ENCODE assay signal across 13 mouse cellular contexts in the genomic region with DNA sequence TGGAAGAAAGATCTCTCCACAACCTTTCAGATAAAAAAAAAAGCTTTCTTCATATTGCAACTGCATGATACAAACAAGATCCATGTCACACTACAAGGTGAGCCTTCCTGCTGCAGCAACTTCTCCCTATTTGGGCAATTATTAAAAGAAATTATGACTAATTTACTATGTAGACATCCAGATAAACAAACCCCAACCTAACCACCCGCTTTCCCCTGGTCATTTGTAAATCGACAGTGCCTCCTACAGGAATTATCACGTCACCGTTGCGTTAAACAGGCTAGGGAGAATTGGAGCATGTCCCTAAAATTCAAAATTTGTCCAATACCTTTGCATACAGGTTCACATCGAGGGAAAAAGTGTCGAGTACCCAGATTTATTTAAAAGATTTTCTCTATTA. TPM values are rescaled to one million over a fixed set of nuclear protein-coding genes. Genes with fewer than 3 reads are reported as not detected.
DNase-seq lines count a peak whose midpoint lies in the region; ATAC-seq and TF ChIP-seq lines count a peak whose summit lies in the region.
"Had no signal": no experiment of that assay in that cellular context is flagged by ENCODE, and none has a peak within 500 bp of the region (broad histone marks: within the 10 kb centered on the region; RNA-seq: fewer than 3 reads in every experiment).

No protein-coding gene starts in this region.

- H3K4me2 ChIP-seq in liver, embryonic 16.5 days (ENCODE audit: low read depth, low read length) = 0 out of 2 replicates have a peak overlapping the region, but pooled peaks have one; percentile 2

- TF ChIP-seq EP300 in ES-Bruce4 (IDR thresholded peaks at IDR 0.05; ENCODE audit: insufficient read depth, low read depth, low read length) = no peak

- no peak overlapping the region for H3K27ac ChIP-seq in layer of hippocampus, adult 2 months
- no peak overlapping the region for H3K27ac ChIP-seq in ES-Bruce4 (ENCODE audit: insufficient read depth, low read length)
- no peak overlapping the region for H3K27ac ChIP-seq in liver, embryonic 16.5 days (ENCODE audit: low read length)
- H3K27ac ChIP-seq: embryonic facial prominence, embryonic 15.5 days; liver, embryonic 15.5 days; stomach, embryonic 15.5 days had no signal

- no peaks in the 10 kb centered on the region for H3K9me3 ChIP-seq in ES-Bruce4 (replicated peaks; ENCODE audit: control insufficient read depth, insufficient read depth, low read length, poor library complexity, severe bottlenecking)
- H3K9me3 ChIP-seq in liver, embryonic 16.5 days (replicated peaks; ENCODE audit: control insufficient read depth, low read length) = no peaks in the 10 kb centered on the region
- H3K9me3 ChIP-seq: embryonic facial prominence, embryonic 15.5 days; liver, embryonic 15.5 days; stomach, embryonic 15.5 days had no signal

- 0 out of 2 replicates have a peak overlapping the region, but pooled peaks have one; percentile 16 for H3K9ac ChIP-seq in ES-Bruce4 (ENCODE audit: low read depth, poor library complexity, severe bottlenecking)
- no peak overlapping the region for H3K9ac ChIP-seq in liver, embryonic 16.5 days (ENCODE audit: low read depth, low read length)
- H3K9ac ChIP-seq: embryonic facial prominence, embryonic 15.5 days; liver, embryonic 15.5 days; stomach, embryonic 15.5 days had no signal

- ATAC-seq in liver, embryonic 16.5 days (ENCODE audit: low read depth) = no peak
- ATAC-seq in activated CD4-positive, CD25-positive, alpha-beta regulatory T cell, adult 4 months = no peak

- H3K4me1 ChIP-seq in ES-Bruce4 (ENCODE audit: control insufficient read depth, insufficient read depth, low read length) = no peaks in the 10 kb centered on the region
- peaks cover 22% of the 10 kb centered on the region for H3K4me1 ChIP-seq in liver, embryonic 16.5 days (ENCODE audit: control insufficient read depth, low read depth, low read length)

- DNase-seq in layer of hippocampus, adult 2 months (ENCODE audit: low spot score in 2 of 2) = no peak
- DNase-seq in layer of hippocampus, adult 9-11 months = no peak
- peak; percentile 58 for DNase-seq in NIH3T3 (ENCODE audit: low read depth)
- no peak for DNase-seq in cerebellum, adult 18-20 months
- DNase-seq: gastrocnemius, postnatal 14 days; heart, postnatal 36 days; right cerebral cortex, adult 18-20 months had no signal

- 17% methylated on average over 7 of the region's 7 CpGs for WGBS in liver, embryonic 16.5 days (ENCODE audit: insufficient replicate concordance)

- peaks cover 25% of the 10 kb centered on the region for H3K27me3 ChIP-seq in ES-Bruce4 (ENCODE audit: control insufficient read depth, insufficient read depth, low read length, poor library complexity, severe bottlenecking)
- peaks cover 54% of the 10 kb centered on the region for H3K27me3 ChIP-seq in liver, embryonic 16.5 days (ENCODE audit: control insufficient read depth, insufficient read depth, low read depth, low read length)

- no peak for TF ChIP-seq POLR2A in ES-Bruce4 (IDR thresholded peaks at IDR 0.05; ENCODE audit: insufficient read depth, low read length)

- H3K36me3 ChIP-seq in ES-Bruce4 (ENCODE audit: control insufficient read depth, insufficient read depth, low read length, poor library complexity, severe bottlenecking) = no peaks in the 10 kb centered on the region
- H3K36me3 ChIP-seq in liver, embryonic 16.5 days (ENCODE audit: control insufficient read depth, insufficient read depth) = peaks cover 7% of the 10 kb centered on the region
- H3K36me3 ChIP-seq: stomach, embryonic 15.5 days had no signal

- no peak overlapping the region for H3K4me3 ChIP-seq in layer of hippocampus, adult 2 months
- no peak overlapping the region for H3K4me3 ChIP-seq in ES-Bruce4 (ENCODE audit: low read depth, low read length)
- no peak overlapping the region for H3K4me3 ChIP-seq in liver, embryonic 16.5 days (ENCODE audit: low read depth, low read length)
- H3K4me3 ChIP-seq: liver, embryonic 15.5 days; stomach, embryonic 15.5 days had no signal

- peak; percentile 57 for TF ChIP-seq CTCF in layer of hippocampus, adult 2 months (conservative IDR thresholded peaks at IDR 0.05)
- no peak for TF ChIP-seq CTCF in ES-Bruce4 (IDR thresholded peaks at IDR 0.05; ENCODE audit: low read depth, low read length)

RNA-seq across cellular contexts. Expression of a gene that starts 10.0 kb away (rescaled TPM):
- 1 to 10 TPM; 3.8 to 4.3 TPM for total RNA-seq in layer of hippocampus, adult 2 months (2021)
- polyA plus RNA-seq in ES-Bruce4 (2011; ENCODE audit: insufficient read depth, insufficient read length, low read depth, missing spikeins) = not detected in 2 replicates
- polyA plus RNA-seq in liver, embryonic 16.5 days (2015; fragmentation: Nextera tagmentation; extraction: Ambion mirVana) = not detected in 2 replicates
- not detected for polyA plus RNA-seq in activated CD4-positive, CD25-positive, alpha-beta regulatory T cell, adult 4 months (2017; shearing (Covaris generic))
- total RNA-seq: gastrocnemius, postnatal 14 days; heart, postnatal 36 days had no signal
- polyA plus RNA-seq: liver, embryonic 15.5 days had no signal

RNA-seq across cellular contexts. Expression of a gene that starts 30.7 kb away (rescaled TPM):
- 10 to 100 TPM; 19.3 to 22.3 TPM for total RNA-seq in layer of hippocampus, adult 2 months (2021)
- 33.5 and 33.8 TPM in 2 replicates for polyA plus RNA-seq in ES-Bruce4 (2011; ENCODE audit: insufficient read depth, insufficient read length, low read depth, missing spikeins)
- polyA plus RNA-seq in liver, embryonic 16.5 days (2015; fragmentation: Nextera tagmentation; extraction: Ambion mirVana) = 30.1 and 31.0 TPM in 2 replicates
- polyA plus RNA-seq in activated CD4-positive, CD25-positive, alpha-beta regulatory T cell, adult 4 months (2017; shearing (Covaris generic)) = 1 to 10 TPM; 5.9 to 7.6 TPM

RNA-seq across cellular contexts. Expression of a gene that starts 30.8 kb away (rescaled TPM):
- 10 to 100 TPM; 31.6 to 32.6 TPM for total RNA-seq in layer of hippocampus, adult 2 months (2021)
- 18.4 and 20.9 TPM in 2 replicates for polyA plus RNA-seq in ES-Bruce4 (2011; ENCODE audit: insufficient read depth, insufficient read length, low read depth, missing spikeins)
- polyA plus RNA-seq in liver, embryonic 16.5 days (2015; fragmentation: Nextera tagmentation; extraction: Ambion mirVana) = 20.3 and 21.9 TPM in 2 replicates
- 10 to 100 TPM; 14.5 to 29.3 TPM for polyA plus RNA-seq in activated CD4-positive, CD25-positive, alpha-beta regulatory T cell, adult 4 months (2017; shearing (Covaris generic))
